8 mouse cellular contexts compared by ENCODE assay signal in genomic region chr3:116861540-116862067, GRCm38 (mm10). TPM values are rescaled to one million over a fixed set of nuclear protein-coding genes. Genes with fewer than 3 reads are reported as not detected.
DNase-seq lines count a peak whose midpoint lies in the region; ATAC-seq and TF ChIP-seq lines count a peak whose summit lies in the region.

No protein-coding gene starts in this region.

- H3K4me1 ChIP-seq in forebrain, embryonic 14.5 days (ENCODE audit: control insufficient read depth, insufficient read depth, low read length), result peaks cover 3% of the 10 kb centered on the region
- H3K4me1 ChIP-seq in lung, adult 2 months (ENCODE audit: control insufficient read depth, insufficient read depth, low read length), result no peaks in the 10 kb centered on the region
- no peaks in the 10 kb centered on the region for H3K4me1 ChIP-seq in neural tube, embryonic 14.5 days (ENCODE audit: control insufficient read depth, insufficient read depth, low read length)

- no peaks in the 10 kb centered on the region for H3K27me3 ChIP-seq in forebrain, embryonic 14.5 days (replicated peaks; ENCODE audit: control insufficient read depth, insufficient read depth, low read length)
- no peaks in the 10 kb centered on the region for H3K27me3 ChIP-seq in neural tube, embryonic 14.5 days (ENCODE audit: control insufficient read depth, insufficient read depth, low read length)

- intact Hi-C loops in heart, postnatal 36 days (cut with DNase I), result no loop called here

- no peaks in the 10 kb centered on the region for H3K36me3 ChIP-seq in forebrain, embryonic 14.5 days (ENCODE audit: control insufficient read depth, insufficient read depth, low read length)
- H3K36me3 ChIP-seq in neural tube, embryonic 14.5 days (ENCODE audit: control insufficient read depth, insufficient read depth, low read length), result no peaks in the 10 kb centered on the region

- ATAC-seq in forebrain, embryonic 14.5 days, result peak; percentile 85
- ATAC-seq in neural tube, embryonic 14.5 days (ENCODE audit: low read depth), result peak; percentile 87

- TF ChIP-seq POLR2A in lung, adult 2 months (IDR thresholded peaks at IDR 0.05; ENCODE audit: borderline replicate concordance, extremely low read depth, low read depth, low read length), result no peak

- peak overlapping the region; percentile 62 for H3K9ac ChIP-seq in forebrain, embryonic 14.5 days (ENCODE audit: low read length)
- peak overlapping the region; percentile 51 for H3K9ac ChIP-seq in neural tube, embryonic 14.5 days (replicated peaks; ENCODE audit: low read depth, low read length)

- no peak for TF ChIP-seq CTCF in lung, adult 2 months (IDR thresholded peaks at IDR 0.05; ENCODE audit: insufficient read depth, low read length)

- peak overlapping the region; percentile 53 for H3K4me3 ChIP-seq in forebrain, embryonic 14.5 days (ENCODE audit: low read depth, low read length)
- peak overlapping the region; percentile 84 for H3K4me3 ChIP-seq in lung, adult 2 months (replicated peaks; ENCODE audit: extremely low read depth, low read depth, low read length)
- H3K4me3 ChIP-seq in neural tube, embryonic 14.5 days (ENCODE audit: low read depth, low read length), result peak overlapping the region; percentile 48

- peak overlapping the region; percentile 21; the same call in 1 of the 2 replicates for H3K27ac ChIP-seq in forebrain, embryonic 14.5 days (ENCODE audit: low read depth, low read length)
- H3K27ac ChIP-seq in neural tube, embryonic 14.5 days (ENCODE audit: low read depth, low read length), result no peak overlapping the region

- H3K9me3 ChIP-seq in forebrain, embryonic 14.5 days (replicated peaks; ENCODE audit: control insufficient read depth, low read length), result no peaks in the 10 kb centered on the region
- H3K9me3 ChIP-seq in neural tube, embryonic 14.5 days (ENCODE audit: control insufficient read depth, low read length), result no peaks in the 10 kb centered on the region

- H3K4me2 ChIP-seq in forebrain, embryonic 14.5 days (ENCODE audit: low read length), result peak overlapping the region; percentile 75
- H3K4me2 ChIP-seq in neural tube, embryonic 14.5 days (ENCODE audit: low read depth, low read length), result peak overlapping the region; percentile 89

- 3% methylated on average over 25 of the region's 25 CpGs for WGBS in forebrain, embryonic 14.5 days
- 1% methylated on average over 25 of the region's 25 CpGs for WGBS in lung, adult 2 months
- 5% methylated on average over 25 of the region's 25 CpGs for WGBS in neural tube, embryonic 14.5 days

- DNase-seq in ES-CJ7 (ENCODE audit: low read depth, low spot score), result peak; percentile 75
- peak; percentile 61 for DNase-seq in c-Kit-positive CD71-positive TER-119-negative erythroid progenitor cells, embryonic 14.5 days (ENCODE audit: low read depth)
- peak; percentile 67 for DNase-seq in forebrain, embryonic 14.5 days (ENCODE audit: low spot score)
- DNase-seq in heart, postnatal 36 days, result peak; percentile 63 to 64
- peak; percentile 11 to 41 for DNase-seq in layer of hippocampus, adult 18-20 months (ENCODE audit: low spot score in 2 of 2)
- DNase-seq in lung, adult 2 months, result peak; percentile 68
- DNase-seq in telencephalon, adult 2 months (ENCODE audit: low read depth, low spot score), result peak; percentile 28

RNA-seq across cellular contexts. Expression of gene Frrs1, which starts 2.3 kb away (rescaled TPM):
- polyA plus RNA-seq in forebrain, embryonic 14.5 days (2014; fragmentation: Nextera tagmentation; extraction: Ambion mirVana), result 1.9 and 3.1 TPM in 2 replicates
- total RNA-seq in heart, postnatal 36 days (2021), result 1 to 10 TPM; 2.7 to 5.0 TPM
- total RNA-seq in layer of hippocampus, adult 18-20 months (2021), result 1 to 10 TPM in 1 of 2 experiments, under 1 TPM in 1; 0.74 to 1.3 TPM
- polyA plus RNA-seq in lung, adult 2 months (2012; rRNA removed), result 12.3 and 23.4 TPM in 2 replicates
- 3.9 and 5.8 TPM in 2 replicates for polyA plus RNA-seq in neural tube, embryonic 14.5 days (2014; fragmentation: Nextera tagmentation; extraction: Ambion mirVana)

RNA-seq across cellular contexts. Expression of gene Agl, which starts 53.6 kb away (rescaled TPM):
- polyA plus RNA-seq in forebrain, embryonic 14.5 days (2014; fragmentation: Nextera tagmentation; extraction: Ambion mirVana), result 10.7 and 11.8 TPM in 2 replicates
- 100 to 1,000 TPM; 189 to 212 TPM for total RNA-seq in heart, postnatal 36 days (2021)
- total RNA-seq in layer of hippocampus, adult 18-20 months (2021), result 10 to 100 TPM; 22.4 to 25.7 TPM
- polyA plus RNA-seq in lung, adult 2 months (2012; rRNA removed), result 4.2 and 9.2 TPM in 2 replicates
- 22.3 and 22.5 TPM in 2 replicates for polyA plus RNA-seq in neural tube, embryonic 14.5 days (2014; fragmentation: Nextera tagmentation; extraction: Ambion mirVana)
